Mouse (Mus musculus) MEL (cell line): ENCODE measurements around the gene Ccdc163. TPM values are rescaled to one million over a fixed set of nuclear protein-coding genes. Genes with fewer than 3 reads are reported as not detected.

Experiments used
- DNase-seq: peaks from one replicate; pipeline ENCODE4 v3.0.0; 2011; ENCODE audit warnings: low read depth, low spot score
- H3K27ac ChIP-seq: 2 replicates; pipeline ENCODE4 v1.5.1; 2012; ENCODE audit warnings: low read depth, mild to moderate bottlenecking, control low read depth, low read length, moderate library complexity; ENCODE audit not compliant: control insufficient read depth
- H3K27me3 ChIP-seq, 2 experiments: fragments of 150-350 bp in 1 of 2; sonication (generic) in 1 of 2; 2 replicates each; pipeline ENCODE4 v1.6.1; 2012; ENCODE audit warnings: low read length in 2 of 2, mild to moderate bottlenecking in 2 of 2, improper control_type of control experiment in 1 of 2, moderate library complexity in 1 of 2; ENCODE audit not compliant: insufficient read depth in 2 of 2, control insufficient read depth in 1 of 2
- H3K36me3 ChIP-seq, 2 experiments: 2 replicates each; pipeline ENCODE4 v1.6.1; 2012 to 2014; ENCODE audit warnings: low read length in 2 of 2, improper control_type of control experiment in 1 of 2, inconsistent platforms in 1 of 2, mild to moderate bottlenecking in 1 of 2; ENCODE audit not compliant: insufficient read depth in 2 of 2, control insufficient read depth in 1 of 2
- H3K4me1 ChIP-seq, 2 experiments: fragments of 150-350 bp in 1 of 2; sonication (generic) in 1 of 2; 2 replicates each; pipeline ENCODE4 v1.6.1; 2012; ENCODE audit warnings: low read length in 2 of 2, improper control_type of control experiment in 1 of 2, mild to moderate bottlenecking in 1 of 2; ENCODE audit not compliant: insufficient read depth in 2 of 2, control insufficient read depth in 1 of 2
- H3K4me3 ChIP-seq, 2 experiments: fragments of 150-350 bp in 1 of 2; sonication (generic) in 1 of 2; 2 replicates each; pipeline ENCODE4 v1.5.1; 2012; ENCODE audit warnings: low read depth in 2 of 2, low read length in 2 of 2, mild to moderate bottlenecking in 2 of 2, moderate library complexity in 2 of 2, control low read depth in 1 of 2, improper control_type of control experiment in 1 of 2; ENCODE audit not compliant: control insufficient read depth in 1 of 2, insufficient read depth in 1 of 2
- H3K79me2 ChIP-seq: 2 replicates; pipeline ENCODE4 v1.6.1; 2012; ENCODE audit warnings: mild to moderate bottlenecking, low read length, moderate library complexity; ENCODE audit not compliant: control insufficient read depth, poor library complexity, insufficient read depth
- H3K9ac ChIP-seq: 2 replicates; pipeline ENCODE4 v1.6.1; 2012; ENCODE audit warnings: low read depth, mild to moderate bottlenecking, control low read depth, low read length, moderate library complexity; ENCODE audit not compliant: control insufficient read depth, poor library complexity, severe bottlenecking
- H3K9me3 ChIP-seq: fragments of 150-350 bp; sonication (generic); replicated peaks from 2 replicates; pipeline ENCODE4 v1.6.1; 2012; ENCODE audit warnings: mild to moderate bottlenecking, low read length, improper control_type of control experiment, moderate library complexity; ENCODE audit not compliant: insufficient read depth
- BHLHE40 ChIP-seq: IDR thresholded peaks from 2 replicates; pipeline ENCODE4 v1.6.1; 2012; ENCODE audit warnings: low read depth, mild to moderate bottlenecking, inconsistent platforms, low read length, improper control_type of control experiment, borderline replicate concordance
- CHD2 ChIP-seq: IDR thresholded peaks from 2 replicates; pipeline ENCODE4 v1.6.1; 2011; ENCODE audit warnings: low read length, improper control_type of control experiment
- ELF1 ChIP-seq: IDR thresholded peaks from 2 replicates; pipeline ENCODE4 v1.6.1; 2014; ENCODE audit warnings: low read depth, mild to moderate bottlenecking, inconsistent platforms, low read length, improper control_type of control experiment, moderate library complexity
- EP300 ChIP-seq, 2 experiments: IDR thresholded peaks; 2 replicates each; pipeline ENCODE4 v1.6.1; 2011; ENCODE audit warnings: improper control_type of control experiment in 2 of 2, low read length in 2 of 2, low read depth in 1 of 2, mild to moderate bottlenecking in 1 of 2
- ETS1 ChIP-seq: IDR thresholded peaks from 2 replicates; pipeline ENCODE4 v1.6.1; 2012; ENCODE audit warnings: low read depth, mild to moderate bottlenecking, inconsistent platforms, low read length, improper control_type of control experiment, moderate library complexity
- HCFC1 ChIP-seq: IDR thresholded peaks from 2 replicates; pipeline ENCODE4 v1.6.1; 2012; ENCODE audit warnings: low read depth, mild to moderate bottlenecking, inconsistent platforms, low read length, improper control_type of control experiment, moderate library complexity
- JUND ChIP-seq: IDR thresholded peaks from 2 replicates; pipeline ENCODE4 v1.6.1; 2011; ENCODE audit warnings: low read depth, mild to moderate bottlenecking, improper control_type of control experiment, low read length
- MAZ ChIP-seq: IDR thresholded peaks from 2 replicates; pipeline ENCODE4 v1.6.1; 2012; ENCODE audit warnings: low read depth, mild to moderate bottlenecking, inconsistent platforms, low read length, improper control_type of control experiment
- MYB ChIP-seq: IDR thresholded peaks from 2 replicates; pipeline ENCODE4 v1.6.1; 2011; ENCODE audit warnings: mild to moderate bottlenecking, low read depth, low read length, improper control_type of control experiment
- POLR2A ChIP-seq, 2 experiments: IDR thresholded peaks; 2 replicates each; pipeline ENCODE4 v1.6.1; 2011 to 2012; ENCODE audit warnings: low read length in 2 of 2, mild to moderate bottlenecking in 2 of 2, control low read depth in 1 of 2, improper control_type of control experiment in 1 of 2, low read depth in 1 of 2, moderate library complexity in 1 of 2; ENCODE audit not compliant: control insufficient read depth in 1 of 2, insufficient read depth in 1 of 2, poor library complexity in 1 of 2
- POLR2AphosphoS5 ChIP-seq: IDR thresholded peaks from 2 replicates; pipeline ENCODE4 v1.6.1; 2012; ENCODE audit warnings: low read depth, borderline replicate concordance, mild to moderate bottlenecking, inconsistent platforms, low read length, moderate library complexity, mixed read lengths
- RAD21 ChIP-seq: IDR thresholded peaks from 2 replicates; pipeline ENCODE4 v1.6.1; 2011; ENCODE audit warnings: mild to moderate bottlenecking, low read depth, low read length, improper control_type of control experiment
- SIN3A ChIP-seq: IDR thresholded peaks from 2 replicates; pipeline ENCODE4 v1.6.1; 2012; ENCODE audit warnings: low read length, improper control_type of control experiment, inconsistent platforms
- TBP ChIP-seq: IDR thresholded peaks from 2 replicates; pipeline ENCODE4 v1.8.0; 2011; ENCODE audit warnings: low read depth, low read length, improper control_type of control experiment
- UBTF ChIP-seq: IDR thresholded peaks from 2 replicates; pipeline ENCODE4 v1.6.1; 2012; ENCODE audit warnings: low read depth, mild to moderate bottlenecking, inconsistent platforms, low read length, improper control_type of control experiment, moderate library complexity, borderline replicate concordance; ENCODE audit not compliant: insufficient read depth
- USF2 ChIP-seq, 2 experiments: IDR thresholded peaks; 2 replicates each; pipeline ENCODE4 v1.6.1; 2011 to 2012; ENCODE audit warnings: improper control_type of control experiment in 2 of 2, low read length in 2 of 2, borderline replicate concordance in 1 of 2, inconsistent platforms in 1 of 2, low read depth in 1 of 2, mild to moderate bottlenecking in 1 of 2; ENCODE audit not compliant: insufficient read depth in 1 of 2
- ZMIZ1 ChIP-seq: IDR thresholded peaks from 2 replicates; pipeline ENCODE4 v1.6.1; 2012; ENCODE audit warnings: low read depth, mild to moderate bottlenecking, inconsistent platforms, low read length, improper control_type of control experiment, moderate library complexity
- ZNF384 ChIP-seq: IDR thresholded peaks from 2 replicates; pipeline ENCODE4 v1.6.1; 2012; ENCODE audit warnings: low read depth, mild to moderate bottlenecking, inconsistent platforms, low read length, improper control_type of control experiment
- polyA plus RNA-seq, 2 experiments: library from polyadenylated mRNA; stranded (reverse) in 1 of 2; unstranded in 1 of 2; fragments of >175 nt in 1 of 2; fragments of >200 nt in 1 of 2; gene quantifications; 2 replicates each; pipeline versions ENCODE4 v1.2.1 to v1.2.4; 2012; ENCODE audit warnings: low replicate concordance in 2 of 2, low read depth in 1 of 2; ENCODE audit not compliant: insufficient read length in 2 of 2, insufficient read depth in 1 of 2, missing spikeins in 1 of 2
- total RNA-seq: library from RNA; depleted of rRNA; stranded (reverse); fragments of 300-350 nt; gene quantifications from 2 replicates; pipeline ENCODE4 v1.2.3, GENCODE M21; 2012

Ccdc163 gene
- total and polyA plus RNA-seq, 3 experiments, result 12.3 to 26.0 TPM; not detected in 1

DNA sequence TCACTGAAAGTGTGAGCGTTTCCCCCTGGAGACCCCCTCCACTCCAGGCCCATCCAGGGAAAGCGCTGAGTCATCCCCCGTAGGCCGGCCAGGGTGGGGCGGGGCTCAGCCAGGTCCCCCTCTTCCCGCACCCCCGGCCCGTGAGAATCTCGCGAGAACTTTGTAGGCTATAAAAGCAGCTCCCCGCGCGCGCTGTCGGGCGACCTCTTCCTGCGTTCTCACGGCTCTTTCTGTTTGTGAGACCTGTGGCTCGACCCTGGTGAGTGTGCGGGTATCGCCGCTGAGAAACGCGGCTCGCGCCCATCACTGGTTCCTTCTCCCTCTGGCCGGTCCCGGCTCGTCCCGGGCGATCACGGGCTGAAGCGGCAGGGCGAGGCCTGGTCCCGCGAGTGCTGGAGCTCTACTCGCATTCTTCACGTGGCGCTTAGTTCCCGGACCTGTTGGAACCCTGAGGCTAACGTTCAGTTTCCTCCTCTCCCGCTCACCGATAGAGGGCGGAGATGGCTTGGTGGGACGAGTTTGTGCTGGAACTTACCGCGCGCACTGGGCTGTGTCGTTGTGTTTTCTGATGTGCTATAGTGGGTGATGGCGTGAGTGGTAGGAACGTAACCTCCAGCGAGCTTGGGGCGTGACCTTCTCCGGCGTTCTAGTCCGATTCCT lies 22.8 kb upstream of the Ccdc163 start, which contains the start of gene Prdx1 (continued):
- TF ChIP-seq UBTF (peak; percentile 49; the same call in 1 of the 2 replicates), ZMIZ1 (peak; percentile 99), ETS1 (peak; percentile 33; the same call in 1 of the 2 replicates), POLR2A (IDR thresholded peaks at IDR 0.05; ENCODE audit: control insufficient read depth in 1 of 2, insufficient read depth in 1 of 2, low read depth in 1 of 2, low read length in 2 of 2, poor library complexity in 1 of 2) (peak; percentile 99 to 100), BHLHE40 (peak; percentile 16; the same call in 1 of the 2 replicates), CHD2 (peak; percentile 98), JUND (no peak), MYB (no peak), HCFC1 (peak; percentile 77), TBP (peak; percentile 98), SIN3A (peak; percentile 90), POLR2AphosphoS5 (peak; percentile 90; the same call in 1 of the 2 replicates)

DNA sequence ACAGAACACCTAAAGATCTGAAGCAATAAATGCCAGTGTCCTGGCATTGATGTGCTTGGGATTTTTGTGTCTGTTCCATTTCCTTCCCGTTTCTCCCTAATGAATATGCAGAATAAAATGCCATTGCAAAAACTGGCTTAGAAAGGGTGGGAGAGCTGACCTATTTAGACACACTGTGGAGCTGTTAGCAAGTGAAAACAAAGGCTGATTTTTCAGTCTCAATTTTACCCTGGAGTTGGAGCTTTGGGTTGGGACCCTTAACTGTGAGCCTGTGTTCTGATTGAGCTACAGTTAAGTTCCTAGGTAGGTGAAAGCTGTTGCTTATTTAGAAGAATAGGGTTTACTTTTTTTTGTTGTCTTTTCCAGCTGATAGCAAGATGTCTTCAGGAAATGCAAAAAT lies 21.3 kb upstream of the Ccdc163 start:
- peaks cover 20 to 60% of the 10 kb centered on the region in 2 experiments for H3K36me3 ChIP-seq
- peaks cover 7 to 33% of the 10 kb centered on the region in 2 experiments for H3K4me1 ChIP-seq
- no peak for TF ChIP-seq ELF1
- TF ChIP-seq ZNF384, result no peak
- no peak for TF ChIP-seq MAZ
- TF ChIP-seq ETS1, result no peak
- TF ChIP-seq EP300 (IDR thresholded peaks at IDR 0.05; ENCODE audit: low read depth in 1 of 2, low read length in 2 of 2), result no peak
- TF ChIP-seq BHLHE40, result no peak
- TF ChIP-seq USF2 (IDR thresholded peaks at IDR 0.05; ENCODE audit: borderline replicate concordance in 1 of 2, insufficient read depth in 1 of 2, low read depth in 1 of 2, low read length in 2 of 2), result no peak
- no peak for TF ChIP-seq RAD21
- TF ChIP-seq, all 39 proteins: peak for 0
- Histone ChIP-seq H3K27ac (no peak overlapping the region), H3K9me3 (no peaks in the 10 kb centered on the region), H3K4me3 (peak overlapping the region; percentile 55 to 87), H3K79me2 (peaks cover 45% of the 10 kb centered on the region), H3K27me3 (no peaks in the 10 kb centered on the region), H3K9ac (peak overlapping the region; percentile 87)
- no peak for DNase-seq
